8 mouse cellular contexts compared by ENCODE assay signal in genomic region chr5:20881915-20882800, GRCm38 (mm10). TPM values are rescaled to one million over a fixed set of nuclear protein-coding genes. Genes with fewer than 3 reads are reported as not detected.
DNase-seq lines count a peak whose midpoint lies in the region; ATAC-seq and TF ChIP-seq lines count a peak whose summit lies in the region.

Phtf2 (minus strand) TSS chr5:20882124.
Tmem60 (plus strand) TSS chr5:20882191.

- peak within 1 kb of the TSS; percentile 57 for H3K4me2 ChIP-seq in embryonic facial prominence, embryonic 14.5 days (ENCODE audit: low read depth, low read length)
- H3K4me2 ChIP-seq in limb, embryonic 13.5 days (replicated peaks): peak within 1 kb of the TSS; percentile 76
- H3K4me2 ChIP-seq in midbrain, embryonic 16.5 days (ENCODE audit: low read length): peak within 1 kb of the TSS; percentile 81

- H3K4me1 ChIP-seq in embryonic facial prominence, embryonic 14.5 days (ENCODE audit: control insufficient read depth, insufficient read depth, low read length): peaks cover 19% of the 10 kb centered on the region
- peaks cover 1% of the 10 kb centered on the region; the same call in 1 of the 2 replicates for H3K4me1 ChIP-seq in heart, adult 2 months (ENCODE audit: control insufficient read depth, insufficient read depth, low read length)
- H3K4me1 ChIP-seq in limb, embryonic 13.5 days: peaks cover 18% of the 10 kb centered on the region
- H3K4me1 ChIP-seq in midbrain, embryonic 16.5 days (ENCODE audit: control insufficient read depth, insufficient read depth, low read length): peaks cover 19% of the 10 kb centered on the region

- TF ChIP-seq CTCF in heart, adult 2 months (IDR thresholded peaks at IDR 0.05): no peak

- ATAC-seq in embryonic facial prominence, embryonic 14.5 days (ENCODE audit: low read depth): peak; percentile 99
- ATAC-seq in limb, embryonic 13.5 days (ENCODE audit: low FRiP score, low read depth): peak; percentile 99
- peak; percentile 99 for ATAC-seq in midbrain, embryonic 16.5 days

- under 1% methylated on average over 37 of the region's 94 CpGs for WGBS in embryonic facial prominence, embryonic 14.5 days
- under 1% methylated on average over 78 of the region's 94 CpGs for WGBS in heart, adult 2 months
- WGBS in limb, embryonic 13.5 days: under 1% methylated on average over 74 of the region's 94 CpGs
- WGBS in midbrain, embryonic 16.5 days: under 1% methylated on average over 84 of the region's 94 CpGs

- H3K9ac ChIP-seq in embryonic facial prominence, embryonic 14.5 days (ENCODE audit: low read depth, low read length): peak within 1 kb of the TSS; percentile 86
- peak within 1 kb of the TSS; percentile 95 for H3K9ac ChIP-seq in heart, adult 2 months (ENCODE audit: low read depth, low read length)
- peak within 1 kb of the TSS; percentile 86 for H3K9ac ChIP-seq in limb, embryonic 13.5 days
- H3K9ac ChIP-seq in midbrain, embryonic 16.5 days (ENCODE audit: low read depth, low read length): peak within 1 kb of the TSS; percentile 91

- H3K27ac ChIP-seq in embryonic facial prominence, embryonic 14.5 days (replicated peaks; ENCODE audit: low read depth, low read length): peak within 1 kb of the TSS; percentile 92
- peak within 1 kb of the TSS; percentile 91 for H3K27ac ChIP-seq in heart, adult 2 months
- peak within 1 kb of the TSS; percentile 94 for H3K27ac ChIP-seq in limb, embryonic 13.5 days
- H3K27ac ChIP-seq in midbrain, embryonic 16.5 days (ENCODE audit: low read length): peak within 1 kb of the TSS; percentile 95

- peak within 1 kb of the TSS; percentile 84 for H3K4me3 ChIP-seq in embryonic facial prominence, embryonic 14.5 days (ENCODE audit: low read depth, low read length)
- peak within 1 kb of the TSS; percentile 83 for H3K4me3 ChIP-seq in heart, adult 2 months
- peak within 1 kb of the TSS; percentile 89 for H3K4me3 ChIP-seq in limb, embryonic 13.5 days
- H3K4me3 ChIP-seq in midbrain, embryonic 16.5 days (ENCODE audit: low read depth, low read length): peak within 1 kb of the TSS; percentile 86

- peak; percentile 77 for TF ChIP-seq POLR2A in heart, adult 2 months (IDR thresholded peaks at IDR 0.05; ENCODE audit: insufficient read depth, low read depth, low read length)

- TF ChIP-seq EP300 in heart, adult 2 months (IDR thresholded peaks at IDR 0.05; ENCODE audit: insufficient read depth, low read depth, low read length): no peak

- DNase-seq in 3T3-L1 (ENCODE audit: low read depth, low spot score): peak; percentile 99
- DNase-seq in adrenal gland, postnatal 4 days (ENCODE audit: low spot score in 2 of 2): peak; percentile 97 to 98
- peak; percentile 100 for DNase-seq in embryonic facial prominence, embryonic 14.5 days (ENCODE audit: low spot score)
- DNase-seq in heart, adult 2 months: peak; percentile 99 to 100
- DNase-seq in kidney, adult 8-10 months: peak; percentile 98 to 99
- peak; percentile 96 to 99 for DNase-seq in spleen, postnatal 10 days (ENCODE audit: low spot score in 2 of 2)

- H3K79me2 ChIP-seq in heart, adult 2 months (replicated peaks; ENCODE audit: control insufficient read depth, insufficient read depth, low read length): no peaks in the 10 kb centered on the region; the same call in 1 of the 2 replicates

- no peaks in the 10 kb centered on the region for H3K27me3 ChIP-seq in embryonic facial prominence, embryonic 14.5 days (replicated peaks; ENCODE audit: control insufficient read depth, insufficient read depth, low read length)
- no peaks in the 10 kb centered on the region for H3K27me3 ChIP-seq in heart, adult 2 months (ENCODE audit: control insufficient read depth, insufficient read depth, low read length)
- no peaks in the 10 kb centered on the region for H3K27me3 ChIP-seq in limb, embryonic 13.5 days
- no peaks in the 10 kb centered on the region for H3K27me3 ChIP-seq in midbrain, embryonic 16.5 days (ENCODE audit: control insufficient read depth, insufficient read depth, low read depth, low read length)

- intact Hi-C loops in heart, adult 2 months (cut with DNase I): loop anchor here (1.0 to 10.0 kb wide), 4 partner anchors 71 to 763 kb away; partner anchors contain the start of genes Armc10, Ccdc146, Fam185a and Fbxl13

- H3K9me3 ChIP-seq in embryonic facial prominence, embryonic 14.5 days (ENCODE audit: control insufficient read depth, low read length): no peaks in the 10 kb centered on the region
- no peaks in the 10 kb centered on the region for H3K9me3 ChIP-seq in limb, embryonic 13.5 days
- H3K9me3 ChIP-seq in midbrain, embryonic 16.5 days (replicated peaks; ENCODE audit: control insufficient read depth, low read length, poor library complexity, severe bottlenecking): no peaks in the 10 kb centered on the region

- peaks cover 9% of the 10 kb centered on the region; the same call in 1 of the 2 replicates for H3K36me3 ChIP-seq in embryonic facial prominence, embryonic 14.5 days (ENCODE audit: control insufficient read depth, insufficient read depth, low read length)
- no peaks in the 10 kb centered on the region for H3K36me3 ChIP-seq in heart, adult 2 months (ENCODE audit: control insufficient read depth, insufficient read depth, low read length)
- H3K36me3 ChIP-seq in limb, embryonic 13.5 days: peaks cover 14% of the 10 kb centered on the region
- no peaks in the 10 kb centered on the region; the same call in 1 of the 2 replicates for H3K36me3 ChIP-seq in midbrain, embryonic 16.5 days (ENCODE audit: control insufficient read depth, insufficient read depth, low read length)

RNA-seq across cellular contexts. Expression of gene Phtf2, which starts in this region (rescaled TPM):
- 10 to 100 TPM; 13.9 to 14.6 TPM for total RNA-seq in adrenal gland, postnatal 4 days (2021)
- 20.3 and 23.0 TPM in 2 replicates for polyA plus RNA-seq in embryonic facial prominence, embryonic 14.5 days (2014; fragmentation: Nextera tagmentation; extraction: Ambion mirVana)
- 10 to 100 TPM; 61.2 to 75.2 TPM for total RNA-seq in heart, adult 2 months (2021)
- 14.3 and 35.7 TPM in 2 replicates for polyA plus RNA-seq in heart, adult 2 months (2012; rRNA removed)
- polyA plus RNA-seq in limb, embryonic 13.5 days (2015; fragmentation: Nextera tagmentation; extraction: Ambion mirVana): 15.7 and 15.9 TPM in 2 replicates
- polyA plus RNA-seq in midbrain, embryonic 16.5 days (2015; fragmentation: Nextera tagmentation; extraction: Ambion mirVana): 27.6 and 31.0 TPM in 2 replicates

RNA-seq across cellular contexts. Expression of gene Tmem60, which starts in this region (rescaled TPM):
- total RNA-seq in adrenal gland, postnatal 4 days (2021): 10 to 100 TPM; 24.5 to 27.6 TPM
- polyA plus RNA-seq in embryonic facial prominence, embryonic 14.5 days (2014; fragmentation: Nextera tagmentation; extraction: Ambion mirVana): 48.9 and 52.8 TPM in 2 replicates
- 10 to 100 TPM; 20.9 to 28.3 TPM for total RNA-seq in heart, adult 2 months (2021)
- polyA plus RNA-seq in heart, adult 2 months (2012; rRNA removed): 23.3 and 31.7 TPM in 2 replicates
- polyA plus RNA-seq in limb, embryonic 13.5 days (2015; fragmentation: Nextera tagmentation; extraction: Ambion mirVana): 60.3 and 60.4 TPM in 2 replicates
- polyA plus RNA-seq in midbrain, embryonic 16.5 days (2015; fragmentation: Nextera tagmentation; extraction: Ambion mirVana): 61.0 and 61.4 TPM in 2 replicates

Comparison
In these comparisons a context has a peak if more than half of its experiments do, and no peak if none do; other contexts are left out.
1. Peak in every context shown above with its lines: DNase-seq, ATAC-seq, H3K4me3 ChIP-seq and H3K27ac ChIP-seq.